Mouse (Mus musculus): Measurements from ENCODE around the gene Gm38394.
A peak's percentile ranks its signal among the peaks of the same experiment; 100 is the strongest.
"Not testable (repeated sequence)": the region's sequence is repeated elsewhere in the genome, so short reads cannot be mapped to it uniquely, and the experiment has no call there.

The Gm38394 gene

GRCm38 (mm10) chr1:133661203-133661933 is at the start of gene Gm38394:
Gene Gm38394 (minus strand): TSS chr1:133661318.
- Histone ChIP-seq H3K36me3 (ENCODE audit: control insufficient read depth, insufficient read depth, low read length, poor library complexity, severe bottlenecking) (no peaks in the 10 kb centered on the region), H3K27me3 (ENCODE audit: control insufficient read depth, insufficient read depth, low read length, poor library complexity, severe bottlenecking) (no peaks in the 10 kb centered on the region)
- peak; percentile 96 for DNase-seq (ENCODE audit: low read depth, low spot score)

GRCm38 (mm10) chr1:133710895-133711294 is 49.8 kb upstream of the Gm38394 start:
- Histone ChIP-seq H3K27me3 (ENCODE audit: control insufficient read depth, insufficient read depth, low read length, poor library complexity, severe bottlenecking) (no peaks in the 10 kb centered on the region), H3K36me3 (ENCODE audit: control insufficient read depth, insufficient read depth, low read length, poor library complexity, severe bottlenecking) (no peaks in the 10 kb centered on the region)
- DNase-seq (ENCODE audit: low read depth, low spot score): peak; percentile 18

- H3K36me3 ChIP-seq (ENCODE audit: control insufficient read depth, insufficient read depth, low read length, poor library complexity, severe bottlenecking): no peaks in the 10 kb centered on the region
- DNase-seq (ENCODE audit: low read depth, low spot score): no peak
- no peaks in the 10 kb centered on the region for H3K27me3 ChIP-seq (ENCODE audit: control insufficient read depth, insufficient read depth, low read length, poor library complexity, severe bottlenecking)
Observed at GRCm38 (mm10) chr1:133709292-133709691, 48.2 kb upstream of the Gm38394 start.

GRCm38 (mm10) chr1:133701824-133702223 is 40.7 kb upstream of the Gm38394 start:
- not testable (repeated sequence) for H3K36me3 ChIP-seq (ENCODE audit: control insufficient read depth, insufficient read depth, low read length, poor library complexity, severe bottlenecking); H3K27me3 ChIP-seq (ENCODE audit: control insufficient read depth, insufficient read depth, low read length, poor library complexity, severe bottlenecking)
- peak; percentile 44 for DNase-seq (ENCODE audit: low read depth, low spot score)

- peak; percentile 16 for DNase-seq (ENCODE audit: low read depth, low spot score)
- Histone ChIP-seq H3K36me3 (ENCODE audit: control insufficient read depth, insufficient read depth, low read length, poor library complexity, severe bottlenecking) (no peaks in the 10 kb centered on the region), H3K27me3 (ENCODE audit: control insufficient read depth, insufficient read depth, low read length, poor library complexity, severe bottlenecking) (no peaks in the 10 kb centered on the region)
Observed at GRCm38 (mm10) chr1:133697935-133698620, 37.0 kb upstream of the Gm38394 start.

GRCm38 (mm10) chr1:133695901-133696300 is 34.8 kb upstream of the Gm38394 start:
- no peak for DNase-seq (ENCODE audit: low read depth, low spot score)
- Histone ChIP-seq H3K27me3 (ENCODE audit: control insufficient read depth, insufficient read depth, low read length, poor library complexity, severe bottlenecking) (no peaks in the 10 kb centered on the region), H3K36me3 (ENCODE audit: control insufficient read depth, insufficient read depth, low read length, poor library complexity, severe bottlenecking) (no peaks in the 10 kb centered on the region)

- DNase-seq (ENCODE audit: low read depth, low spot score): peak; percentile 81
- H3K36me3 ChIP-seq (ENCODE audit: control insufficient read depth, insufficient read depth, low read length, poor library complexity, severe bottlenecking): no peaks in the 10 kb centered on the region
- H3K27me3 ChIP-seq (ENCODE audit: control insufficient read depth, insufficient read depth, low read length, poor library complexity, severe bottlenecking): no peaks in the 10 kb centered on the region
Observed at GRCm38 (mm10) chr1:133694876-133695275, 33.8 kb upstream of the Gm38394 start.

- DNase-seq (ENCODE audit: low read depth, low spot score): no peak
- H3K27me3 ChIP-seq (ENCODE audit: control insufficient read depth, insufficient read depth, low read length, poor library complexity, severe bottlenecking): no peaks in the 10 kb centered on the region
- H3K36me3 ChIP-seq (ENCODE audit: control insufficient read depth, insufficient read depth, low read length, poor library complexity, severe bottlenecking): no peaks in the 10 kb centered on the region
Observed at GRCm38 (mm10) chr1:133694301-133694700, 33.2 kb upstream of the Gm38394 start.

GRCm38 (mm10) chr1:133693536-133694114 is 32.5 kb upstream of the Gm38394 start:
- DNase-seq (ENCODE audit: low read depth, low spot score): no peak
- Histone ChIP-seq H3K36me3 (ENCODE audit: control insufficient read depth, insufficient read depth, low read length, poor library complexity, severe bottlenecking) (no peaks in the 10 kb centered on the region), H3K27me3 (ENCODE audit: control insufficient read depth, insufficient read depth, low read length, poor library complexity, severe bottlenecking) (no peaks in the 10 kb centered on the region)

- Histone ChIP-seq H3K27me3 (ENCODE audit: control insufficient read depth, insufficient read depth, low read length, poor library complexity, severe bottlenecking) (no peaks in the 10 kb centered on the region), H3K36me3 (ENCODE audit: control insufficient read depth, insufficient read depth, low read length, poor library complexity, severe bottlenecking) (peaks cover 3% of the 10 kb centered on the region; the same call in 1 of the 2 replicates)
- DNase-seq (ENCODE audit: low read depth, low spot score): no peak
Observed at GRCm38 (mm10) chr1:133692195-133692594, 31.1 kb upstream of the Gm38394 start.

- DNase-seq (ENCODE audit: low read depth, low spot score): no peak
- peaks cover 4% of the 10 kb centered on the region; the same call in 1 of the 2 replicates for H3K36me3 ChIP-seq (ENCODE audit: control insufficient read depth, insufficient read depth, low read length, poor library complexity, severe bottlenecking)
- H3K27me3 ChIP-seq (ENCODE audit: control insufficient read depth, insufficient read depth, low read length, poor library complexity, severe bottlenecking): no peaks in the 10 kb centered on the region
Observed at GRCm38 (mm10) chr1:133691046-133691445, 29.9 kb upstream of the Gm38394 start.

- peaks cover 5% of the 10 kb centered on the region; the same call in 1 of the 2 replicates for H3K36me3 ChIP-seq (ENCODE audit: control insufficient read depth, insufficient read depth, low read length, poor library complexity, severe bottlenecking)
- DNase-seq (ENCODE audit: low read depth, low spot score): peak; percentile 82
- no peaks in the 10 kb centered on the region for H3K27me3 ChIP-seq (ENCODE audit: control insufficient read depth, insufficient read depth, low read length, poor library complexity, severe bottlenecking)
Observed at GRCm38 (mm10) chr1:133689897-133690296, 28.8 kb upstream of the Gm38394 start, which contains the start of gene Lax1. Gene Lax1 (minus strand): TSS chr1:133690108.

GRCm38 (mm10) chr1:133688301-133688700 is 27.2 kb upstream of the Gm38394 start:
- no peaks in the 10 kb centered on the region for H3K27me3 ChIP-seq (ENCODE audit: control insufficient read depth, insufficient read depth, low read length, poor library complexity, severe bottlenecking)
- peaks cover 5% of the 10 kb centered on the region; the same call in 1 of the 2 replicates for H3K36me3 ChIP-seq (ENCODE audit: control insufficient read depth, insufficient read depth, low read length, poor library complexity, severe bottlenecking)
- no peak for DNase-seq (ENCODE audit: low read depth, low spot score)

GRCm38 (mm10) chr1:133685749-133686519 is 24.8 kb upstream of the Gm38394 start:
- Histone ChIP-seq H3K27me3 (ENCODE audit: control insufficient read depth, insufficient read depth, low read length, poor library complexity, severe bottlenecking) (no peaks in the 10 kb centered on the region), H3K36me3 (ENCODE audit: control insufficient read depth, insufficient read depth, low read length, poor library complexity, severe bottlenecking) (peaks cover 9% of the 10 kb centered on the region; the same call in 1 of the 2 replicates)
- no peak for DNase-seq (ENCODE audit: low read depth, low spot score)
